Mouse (Mus musculus) sigmoid colon, adult 10 weeks (tissue): ENCODE results near the gene Nid2. TPM values are rescaled to one million over a fixed set of nuclear protein-coding genes. Genes with fewer than 3 reads are reported as not detected.

ENCODE experiments used
- polyA plus RNA-seq: library from polyadenylated mRNA; stranded (reverse); fragments of 350-450 nt; fragmentation: Illumina TruSeq; extraction: RNeasy Lipid Tissue Mini Kit (QIAGEN cat#74804); gene quantifications from one replicate; pipeline ENCODE4 v1.2.3, GENCODE M21; 2014; ENCODE audit warnings: low read depth, low replicate concordance

Gene Nid2
- polyA plus RNA-seq = 6.7 TPM

GRCm38 (mm10) chr14:19751025-19751771 lies at the start of gene Nid2:
Gene Nid2 (plus strand): TSS chr14:19751265.

GRCm38 (mm10) chr14:19823321-19824142 lies 72.5 kb downstream of the Nid2 start, which contains the start of gene Rtraf:
Gene Rtraf (minus strand): TSS chr14:19823824.

Other genes with a start within 250 kb of the Nid2 start
- gene Gm2244, start 201.3 kb upstream of the Nid2 start, polyA plus RNA-seq = not detected
- gene Gm2237, start 166.1 kb upstream of the Nid2 start, polyA plus RNA-seq = 5.7 TPM
- not detected for gene Gm5458, start 148.7 kb upstream of the Nid2 start, polyA plus RNA-seq
- 306 TPM for gene Rtraf, start 72.6 kb downstream of the Nid2 start, polyA plus RNA-seq
- 35.7 TPM for gene Gng2, start 226.4 kb downstream of the Nid2 start, polyA plus RNA-seq